Mouse (Mus musculus): Measurements from ENCODE around the gene Pcyt1a.

Gene Pcyt1a

DNA sequence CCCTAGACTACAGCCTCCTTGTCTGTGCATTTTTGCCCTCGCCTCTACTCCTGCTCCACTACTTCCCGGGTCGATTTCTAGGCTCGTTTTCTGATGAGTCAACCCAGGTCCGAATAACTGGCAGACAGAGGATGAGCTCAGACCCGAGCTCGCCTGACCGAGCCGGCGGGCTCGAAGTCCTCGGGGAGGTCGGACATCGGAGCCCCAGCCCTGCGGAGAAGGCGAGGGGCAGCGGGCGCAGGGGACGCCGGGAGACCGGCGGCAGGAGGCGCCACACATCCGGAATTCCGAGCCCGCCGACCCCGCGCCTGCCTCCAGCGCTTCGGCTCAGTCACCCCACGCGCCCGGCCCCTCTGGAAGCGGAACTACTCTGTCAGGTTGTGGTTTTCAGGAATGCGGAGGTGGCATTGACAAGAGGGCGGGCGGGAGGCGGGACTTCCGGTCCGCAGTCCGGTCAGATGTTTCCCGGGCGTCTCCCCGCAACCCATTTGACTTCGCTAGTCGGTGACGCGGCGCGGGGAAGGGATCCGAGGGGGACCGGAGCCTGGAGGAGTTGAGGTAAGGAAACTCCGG lies at the start of gene Pcyt1a:
Gene Pcyt1a (plus strand): TSS at position 448 of the 573 bp plus-strand sequence.
- DNase-seq = peak; percentile 77 to 84

DNA sequence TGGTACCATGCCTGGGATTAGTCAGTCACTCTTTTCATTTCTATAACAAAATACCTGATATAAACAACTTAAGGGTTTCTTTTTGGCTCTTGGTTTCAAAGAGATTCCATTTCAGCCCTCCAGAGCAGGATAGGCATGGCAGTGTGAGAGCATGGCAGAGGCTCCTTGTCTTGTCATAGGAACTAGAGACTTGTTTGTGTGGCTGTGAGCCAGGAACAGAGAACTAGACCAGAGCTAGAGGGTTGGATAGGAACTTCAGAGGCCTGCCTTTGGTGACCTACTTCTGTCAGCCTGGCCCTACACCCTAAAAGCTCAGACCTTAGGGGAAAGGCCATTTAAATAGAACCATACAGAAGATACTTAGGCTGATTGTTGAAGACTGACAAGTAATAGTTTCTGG lies 47.8 kb upstream of the Pcyt1a start:
- DNase-seq = no peak

DNA sequence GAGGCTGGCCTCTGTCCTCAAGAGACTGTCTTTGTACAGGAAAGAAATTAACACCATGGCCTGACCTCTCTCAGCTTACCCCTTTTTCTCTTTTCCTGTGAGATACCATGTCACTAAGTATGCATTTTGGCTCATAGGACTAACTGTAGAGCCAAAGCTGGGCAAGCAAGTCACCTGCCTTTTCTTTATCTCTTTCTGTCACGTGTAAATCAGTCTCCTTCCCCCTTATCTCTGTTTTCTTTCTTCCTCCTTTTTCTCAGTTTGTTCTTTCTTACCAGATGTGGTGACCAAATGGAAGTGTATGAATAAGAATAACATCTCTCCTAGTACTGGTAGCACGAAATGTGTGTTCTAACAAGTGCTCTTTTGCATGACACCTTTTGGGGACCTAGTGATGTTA lies 45.8 kb upstream of the Pcyt1a start:
- no peak for DNase-seq

- DNase-seq = no peak
Observed at GRCm38 (mm10) chr16:32386826-32387225, 43.9 kb upstream of the Pcyt1a start.

- DNase-seq = no peak
Observed at GRCm38 (mm10) chr16:32389049-32389448, 41.7 kb upstream of the Pcyt1a start.

DNA sequence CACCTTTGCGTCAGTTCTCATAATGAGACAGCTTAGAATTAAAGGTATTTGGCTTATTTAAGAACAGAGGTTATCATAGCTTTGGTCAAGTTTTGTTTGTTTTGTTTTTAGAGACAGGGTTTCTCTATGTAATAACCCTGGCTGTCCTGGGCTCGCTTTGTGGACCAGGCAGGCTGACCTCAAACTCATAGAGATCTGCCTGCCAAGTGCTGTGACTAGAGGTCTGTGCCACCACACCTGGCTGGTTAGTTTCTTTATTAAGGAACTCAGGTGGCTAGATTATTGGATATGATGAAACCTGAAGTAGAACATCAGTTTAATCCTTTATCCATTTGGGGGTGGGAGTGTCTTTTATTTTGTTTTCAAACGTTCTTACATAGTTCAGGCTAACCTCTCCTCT lies 40.9 kb upstream of the Pcyt1a start:
- no peak for DNase-seq

- DNase-seq = no peak
Observed at GRCm38 (mm10) chr16:32390882-32391281, 39.8 kb upstream of the Pcyt1a start.

GRCm38 (mm10) chr16:32395679-32396540 lies 34.8 kb upstream of the Pcyt1a start:
- DNase-seq = no peak

- no peak for DNase-seq
Observed at GRCm38 (mm10) chr16:32396541-32396835, 34.2 kb upstream of the Pcyt1a start.

DNA sequence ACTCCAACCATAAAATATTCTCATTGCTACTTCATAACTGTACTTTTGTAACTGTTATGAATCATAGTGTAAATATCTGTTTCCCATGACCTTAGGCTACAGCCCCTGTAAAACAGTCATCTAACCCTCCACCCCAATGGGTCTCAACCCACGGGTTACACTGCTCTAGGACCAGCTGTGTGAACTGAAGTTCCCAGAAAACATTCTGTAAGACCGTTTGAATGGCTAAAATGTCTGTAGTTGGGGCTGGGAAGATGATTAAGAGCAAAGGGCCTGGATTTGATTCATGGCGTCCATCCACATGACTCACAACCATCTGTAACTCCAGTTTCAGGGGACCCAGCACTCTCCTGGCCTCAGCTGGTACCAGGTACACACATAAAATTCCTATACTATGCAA lies 32.5 kb upstream of the Pcyt1a start:
- no peak for DNase-seq

- no peak for DNase-seq
Observed at GRCm38 (mm10) chr16:32400267-32400666, 30.5 kb upstream of the Pcyt1a start, which contains the start of gene Tm4sf19. Tm4sf19 (plus strand) TSS chr16:32400506.

DNA sequence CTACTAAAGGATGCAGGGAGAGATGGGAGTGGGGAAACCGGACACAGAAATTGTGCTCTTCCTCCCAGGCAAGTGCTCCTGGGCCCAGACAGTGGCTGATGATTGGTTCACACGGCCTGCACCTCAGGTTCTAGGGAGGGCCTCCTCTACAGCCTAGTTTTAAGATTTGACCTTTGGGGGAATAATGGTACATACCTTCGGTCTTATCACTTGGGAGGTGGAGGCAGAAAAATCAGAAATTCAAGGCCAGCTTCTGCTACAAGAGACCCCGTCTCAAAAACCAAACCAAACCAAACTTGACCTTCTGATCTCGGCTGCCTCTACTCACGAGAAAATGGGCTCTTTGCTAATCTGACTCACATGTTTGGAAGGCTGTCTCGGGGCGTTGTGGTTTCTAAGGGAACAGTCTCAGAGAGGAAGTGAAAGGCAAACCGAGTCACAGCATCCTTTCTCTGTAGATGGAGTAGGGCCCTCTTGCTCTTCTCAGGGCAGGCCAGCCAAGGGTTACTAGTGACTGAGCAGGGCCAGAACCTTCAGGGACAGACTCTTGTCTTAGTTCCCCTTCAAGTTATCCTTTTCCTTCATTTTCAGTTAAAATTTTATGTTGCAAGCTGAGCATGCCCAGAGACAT lies 29.3 kb upstream of the Pcyt1a start:
- no peak for DNase-seq

- no peak for DNase-seq
Observed at GRCm38 (mm10) chr16:32402818-32403217, 27.9 kb upstream of the Pcyt1a start.

DNA sequence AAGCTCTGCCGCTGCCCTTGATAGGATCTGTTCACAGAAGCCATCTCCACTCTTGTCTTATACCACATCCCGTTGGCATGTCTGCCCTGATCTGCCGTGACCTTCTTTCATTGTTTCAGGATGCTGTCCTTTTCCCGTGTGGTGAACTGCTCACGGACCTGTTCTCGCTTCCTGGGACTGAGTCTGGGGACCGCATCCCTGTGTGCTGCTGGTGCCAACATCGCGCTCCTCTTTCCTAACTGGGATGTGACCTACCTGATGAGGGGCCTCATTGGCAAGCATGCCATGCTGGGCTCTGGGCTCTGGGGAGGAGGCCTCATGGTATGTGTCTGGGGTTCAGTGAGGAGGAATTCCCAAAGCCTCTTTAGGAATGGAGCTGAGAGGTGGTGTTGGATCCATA lies 25.0 kb upstream of the Pcyt1a start:
- no peak for DNase-seq

DNA sequence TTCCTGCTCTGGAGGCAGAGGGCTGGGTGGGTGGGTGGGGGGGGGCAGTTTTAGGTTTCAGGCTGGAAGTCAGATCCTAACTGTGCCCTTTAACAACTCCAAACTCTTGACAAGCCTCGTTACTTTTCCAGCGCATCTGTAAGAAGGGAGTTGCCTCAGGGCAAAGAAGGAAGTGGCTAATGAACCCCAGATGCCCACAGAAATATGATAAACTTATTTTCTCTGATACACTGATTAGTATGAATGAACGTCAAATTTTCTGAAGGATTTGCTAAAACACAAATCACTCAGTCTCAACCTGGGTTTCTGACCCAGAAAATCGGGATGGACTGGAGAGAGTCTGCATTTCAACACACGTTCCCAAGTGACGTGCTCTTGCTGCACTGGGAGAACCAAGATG lies 24.1 kb upstream of the Pcyt1a start:
- DNase-seq = no peak

- no peak for DNase-seq
Observed at GRCm38 (mm10) chr16:32407730-32408129, 23.0 kb upstream of the Pcyt1a start.

- DNase-seq = no peak
Observed at GRCm38 (mm10) chr16:32417457-32417856, 13.3 kb upstream of the Pcyt1a start.

GRCm38 (mm10) chr16:32419517-32420483 lies 10.9 kb upstream of the Pcyt1a start, which contains the start of gene Tctex1d2:
Tctex1d2 (plus strand) TSS chr16:32419702.
- peak; percentile 86 to 90 for DNase-seq

DNA sequence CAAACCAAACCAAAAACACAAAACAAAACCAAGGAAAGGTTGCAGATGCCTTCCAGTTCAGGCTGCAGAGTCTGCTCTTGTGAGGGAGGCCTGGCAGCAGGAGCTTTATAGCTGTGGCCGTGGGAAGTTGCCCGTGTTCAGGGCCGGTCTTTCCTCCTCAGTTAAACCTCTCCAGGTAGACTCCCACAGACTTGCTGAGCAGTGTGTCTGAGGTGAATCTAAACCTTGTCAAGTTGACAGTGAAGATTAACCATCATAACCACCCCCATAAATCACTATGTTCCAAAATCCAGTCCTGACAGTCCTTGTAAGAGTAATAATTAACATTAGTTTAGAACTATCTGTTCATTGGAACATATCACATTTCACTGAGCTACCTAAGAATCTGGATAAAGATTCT lies 3.2 kb upstream of the Pcyt1a start:
- no peak for DNase-seq

DNA sequence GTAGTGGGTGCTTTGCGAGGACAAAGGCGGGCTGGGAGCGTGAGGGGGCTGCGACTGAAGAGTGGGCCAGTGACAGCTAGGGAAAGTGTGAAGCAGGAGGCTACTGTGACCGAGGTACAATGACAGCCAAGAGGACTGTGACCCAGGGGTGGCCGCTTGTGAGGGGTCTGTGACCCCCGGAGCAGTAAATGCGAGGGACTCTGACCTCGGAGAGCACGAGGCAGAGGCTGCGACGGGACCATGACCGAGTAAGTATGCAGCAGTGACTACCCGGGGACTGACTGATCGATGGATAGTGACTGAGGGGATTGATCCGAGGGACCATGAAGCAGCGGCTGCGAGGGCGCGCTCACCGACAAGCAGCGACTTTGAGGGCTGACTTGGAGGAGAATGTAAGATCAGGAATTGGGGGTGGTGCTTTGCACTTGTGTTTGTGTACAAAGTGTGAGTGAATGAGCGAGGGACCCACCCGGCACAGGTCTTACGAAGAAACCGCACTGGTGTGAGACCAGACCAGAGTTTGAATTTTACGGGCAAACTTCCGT lies 398 bp downstream of the Pcyt1a start:
- no peak for DNase-seq

DNA sequence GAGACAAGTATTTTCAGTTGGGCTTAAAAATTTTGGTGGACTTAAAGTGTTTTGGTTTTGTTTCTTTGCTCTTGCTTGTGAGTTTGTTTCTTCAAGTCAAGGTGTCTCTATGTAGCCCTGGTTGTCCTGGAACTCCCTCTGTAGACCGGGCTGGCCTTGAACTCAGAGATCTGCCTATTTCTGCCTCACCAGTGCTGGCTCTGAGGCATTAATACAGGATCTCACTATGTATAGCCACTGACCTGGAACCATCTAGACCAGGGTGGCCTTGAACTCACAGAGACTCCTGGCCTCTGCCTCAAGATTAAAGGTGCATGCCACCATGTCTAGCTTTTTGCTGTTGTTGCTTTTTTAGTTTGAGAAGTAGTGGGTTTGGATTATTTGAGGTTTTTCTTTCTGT lies 1.2 kb downstream of the Pcyt1a start:
- DNase-seq = no peak

DNA sequence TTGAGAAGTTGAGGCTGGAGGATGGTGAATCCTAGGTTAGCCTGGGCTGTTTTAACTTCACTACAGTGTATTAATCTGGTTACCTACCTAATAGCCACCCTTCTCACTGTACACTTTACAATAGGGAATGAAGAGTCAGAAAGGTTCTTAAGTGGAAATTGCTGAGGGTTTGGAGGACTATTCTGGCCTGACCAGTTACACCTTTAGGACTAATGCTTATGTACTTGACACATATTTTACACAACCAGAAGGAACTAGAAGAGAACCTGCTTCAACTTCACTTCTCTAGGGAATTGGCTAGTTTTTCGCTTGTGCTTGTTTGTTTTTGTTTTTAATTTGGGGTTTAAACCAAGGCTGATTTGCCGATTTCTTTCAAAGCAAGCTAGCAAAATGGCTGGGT lies 2.4 kb downstream of the Pcyt1a start:
- DNase-seq = no peak

DNA sequence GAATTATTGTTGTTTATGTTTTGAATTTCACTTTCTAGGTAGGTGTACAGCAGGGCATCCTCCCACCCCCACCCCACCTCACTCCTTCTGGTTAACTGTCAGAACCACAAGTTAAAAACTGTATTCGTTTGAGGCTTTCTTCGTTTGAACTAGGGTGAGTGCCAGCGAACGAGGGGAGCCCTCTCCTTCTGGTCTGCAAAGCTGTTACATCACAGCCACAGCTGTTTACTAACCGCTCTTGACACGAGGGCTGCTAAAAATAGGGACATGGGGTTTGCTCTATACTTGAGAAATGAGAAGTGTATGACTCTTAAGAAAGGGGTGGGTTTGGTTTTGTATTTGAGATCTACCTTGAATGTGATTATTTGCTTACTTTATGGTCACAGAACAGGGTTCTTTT lies 3.3 kb downstream of the Pcyt1a start:
- DNase-seq = peak; percentile 52 to 78
